Mouse (Mus musculus) midbrain, embryonic 11.5 days (tissue): ENCODE measurements at regions not wholly inside any gene's neighbourhood (a gene's known extent, or its start where the extent isn't known, plus 50 kb on each side); places are given as distances from the start of the nearest gene placed in this dataset.

Experiments
- ATAC-seq: fragments of 200-750 bp; cut with Nextera tagmentation; 2 replicates; pipeline ENCODE4 v1.8.0; 2017; ENCODE audit warnings: moderate TSS enrichment, moderate library complexity; ENCODE audit not compliant: low FRiP score
- DNase-seq: peaks from one replicate; pipeline ENCODE4 v3.0.0; 2015; ENCODE audit warnings: low spot score; ENCODE audit errors: missing footprints
- H3K27ac ChIP-seq: fragments of 300-500 bp; sonication (generic); 2 replicates; pipeline ENCODE4 v1.5.1; 2014; ENCODE audit warnings: low read depth, low read length
- H3K27me3 ChIP-seq: fragments of 300-500 bp; sonication (generic); 2 replicates; pipeline ENCODE4 v1.6.1; 2014; ENCODE audit warnings: mild to moderate bottlenecking, low read length, moderate library complexity, mixed read lengths; ENCODE audit not compliant: control insufficient read depth, insufficient read depth
- H3K36me3 ChIP-seq: fragments of 300-500 bp; sonication (generic); 2 replicates; pipeline ENCODE4 v1.6.1; 2014; ENCODE audit warnings: mild to moderate bottlenecking, low read length, moderate library complexity, mixed read lengths; ENCODE audit not compliant: control insufficient read depth, insufficient read depth
- H3K4me1 ChIP-seq: fragments of 300-500 bp; sonication (generic); 2 replicates; pipeline ENCODE4 v1.6.1; 2014; ENCODE audit warnings: low read length; ENCODE audit not compliant: control insufficient read depth, insufficient read depth
- H3K4me2 ChIP-seq: fragments of 300-500 bp; sonication (generic); 2 replicates; pipeline ENCODE4 v1.6.1; 2014; ENCODE audit warnings: mild to moderate bottlenecking, moderate library complexity
- H3K4me3 ChIP-seq: fragments of 300-500 bp; sonication (generic); 2 replicates; pipeline ENCODE4 v1.5.1; 2014; ENCODE audit warnings: low read depth, low read length
- H3K9ac ChIP-seq: fragments of 300-500 bp; sonication (generic); 2 replicates; pipeline ENCODE4 v1.6.1; 2014; ENCODE audit warnings: low read length
- H3K9me3 ChIP-seq: fragments of 300-500 bp; sonication (generic); 2 replicates; pipeline ENCODE4 v1.6.1; 2016; ENCODE audit warnings: low read length; ENCODE audit not compliant: control insufficient read depth
- WGBS: fragments of 180-500 bp; shearing (Covaris S2); extraction: QIAGEN DNeasy Blood & Tissue Kit; methylation state at CpG from one replicate; pipeline ENCODE4 v1.1.7; 2014; 5-methylcytosine and 5-hydroxymethylcytosine counted together

DNA sequence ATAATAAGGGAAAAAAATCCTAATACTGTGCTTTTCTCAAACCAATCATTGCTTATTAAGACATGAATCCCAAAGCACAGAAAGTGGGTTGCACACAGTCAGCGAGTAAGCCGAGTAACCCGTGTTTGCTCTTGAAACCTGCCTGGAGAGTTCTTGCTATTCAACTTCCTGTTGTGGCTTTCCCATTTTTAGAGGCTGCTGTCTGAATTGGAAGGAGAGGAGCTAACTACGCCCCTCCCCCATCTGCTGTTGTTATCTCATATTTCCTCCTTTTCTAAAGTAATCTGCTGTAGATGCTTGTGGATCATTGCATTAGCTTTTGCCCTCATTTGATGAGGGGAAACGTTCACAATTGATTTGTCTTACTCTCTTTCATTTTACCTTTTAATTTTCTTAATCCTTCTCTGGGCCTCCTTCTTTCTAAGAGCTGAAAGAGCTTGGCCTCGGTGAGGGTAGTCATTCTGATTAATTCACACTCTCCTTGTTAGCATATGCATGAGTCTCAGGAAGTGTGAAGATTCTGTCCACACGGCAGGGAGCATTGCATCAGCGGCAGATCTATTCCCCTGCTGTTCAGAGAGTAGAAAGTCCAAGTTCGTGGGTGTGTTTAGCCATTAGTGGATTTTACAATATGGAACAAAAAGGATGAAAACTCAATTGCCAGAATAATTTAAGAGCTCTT lies 1501.8 kb upstream of the Slc10a2 start:
- peak; percentile 88 for DNase-seq
- H3K4me2 ChIP-seq: no peak overlapping the region
- 16% methylated on average over 9 of the region's 9 CpGs for WGBS

GRCm38 (mm10) chr8:6604232-6604804 lies 1499.2 kb upstream of the Slc10a2 start:
- Histone ChIP-seq H3K4me3 (no peak overlapping the region), H3K36me3 (no peaks in the 10 kb centered on the region), H3K9me3 (no peaks in the 10 kb centered on the region), H3K27me3 (no peaks in the 10 kb centered on the region), H3K4me2 (no peak overlapping the region), H3K9ac (no peak overlapping the region), H3K4me1 (no peaks in the 10 kb centered on the region; the same call in 1 of the 2 replicates), H3K27ac (no peak overlapping the region)
- 90% methylated on average over 5 of the region's 5 CpGs for WGBS
- DNase-seq (peak; percentile 73), ATAC-seq (no peak)

More for the DNA sequence above, 1501.8 kb upstream of the Slc10a2 start:
- H3K27me3 ChIP-seq: no peaks in the 10 kb centered on the region
- no peak overlapping the region for H3K27ac ChIP-seq
- H3K4me3 ChIP-seq: no peak overlapping the region
- no peaks in the 10 kb centered on the region for H3K9me3 ChIP-seq
- no peak overlapping the region for H3K9ac ChIP-seq
- no peaks in the 10 kb centered on the region for H3K36me3 ChIP-seq
- no peaks in the 10 kb centered on the region; the same call in 1 of the 2 replicates for H3K4me1 ChIP-seq
- peak; percentile 96 for ATAC-seq

GRCm38 (mm10) chr8:6590146-6590545 lies 1485.0 kb upstream of the Slc10a2 start:
- no peak overlapping the region for H3K4me2 ChIP-seq
- DNase-seq: peak; percentile 51
- no peak for ATAC-seq
- no peaks in the 10 kb centered on the region for H3K4me1 ChIP-seq
- no peak overlapping the region for H3K27ac ChIP-seq
- no peaks in the 10 kb centered on the region for H3K36me3 ChIP-seq
- no peak overlapping the region for H3K4me3 ChIP-seq
- H3K9me3 ChIP-seq: no peaks in the 10 kb centered on the region
- H3K27me3 ChIP-seq: no peaks in the 10 kb centered on the region
- no peak overlapping the region for H3K9ac ChIP-seq

- Histone ChIP-seq H3K9ac (no peak overlapping the region), H3K27ac (no peak overlapping the region), H3K4me2 (no peak overlapping the region), H3K9me3 (no peaks in the 10 kb centered on the region), H3K4me1 (no peaks in the 10 kb centered on the region), H3K4me3 (no peak overlapping the region), H3K27me3 (no peaks in the 10 kb centered on the region), H3K36me3 (no peaks in the 10 kb centered on the region)
- DNase-seq (no peak), ATAC-seq (no peak)
- 91% methylated on average over 6 of the region's 6 CpGs for WGBS
Measured at GRCm38 (mm10) chr8:6583337-6584096, 1478.4 kb upstream of the Slc10a2 start.

DNA sequence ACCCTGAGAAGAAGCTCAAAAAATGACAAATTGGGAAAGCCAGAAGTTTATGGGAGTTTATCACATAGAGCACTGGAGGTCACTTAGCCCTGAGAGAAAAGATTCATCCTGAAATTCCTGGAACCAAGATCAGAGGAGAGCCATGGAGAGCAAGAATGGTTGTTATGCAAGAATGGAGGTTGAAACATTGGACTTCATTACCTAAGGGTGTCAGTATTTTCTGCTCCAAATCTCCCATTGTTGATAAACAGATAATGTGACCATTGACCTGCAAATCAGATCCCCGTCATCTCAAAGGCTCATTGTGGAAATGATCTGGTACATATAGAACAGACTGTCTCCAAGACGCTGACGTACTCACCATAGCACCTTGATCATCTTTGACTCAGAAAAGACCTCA lies 1477.6 kb upstream of the Slc10a2 start:
- Histone ChIP-seq H3K4me2 (no peak overlapping the region), H3K27ac (no peak overlapping the region), H3K9ac (no peak overlapping the region), H3K4me1 (no peaks in the 10 kb centered on the region), H3K4me3 (no peak overlapping the region), H3K36me3 (no peaks in the 10 kb centered on the region), H3K9me3 (no peaks in the 10 kb centered on the region), H3K27me3 (no peaks in the 10 kb centered on the region)
- DNase-seq: no peak
- WGBS: 80% methylated on average over 3 of the region's 3 CpGs
- ATAC-seq: no peak

- Histone ChIP-seq H3K27me3 (no peaks in the 10 kb centered on the region), H3K4me1 (no peaks in the 10 kb centered on the region), H3K27ac (no peak overlapping the region), H3K36me3 (no peaks in the 10 kb centered on the region), H3K9ac (no peak overlapping the region), H3K4me3 (no peak overlapping the region), H3K9me3 (no peaks in the 10 kb centered on the region), H3K4me2 (no peak overlapping the region)
- no peak for ATAC-seq
- no peak for DNase-seq
- 67% methylated on average over 4 of the region's 4 CpGs for WGBS
Measured at GRCm38 (mm10) chr8:6577868-6578634, 1472.9 kb upstream of the Slc10a2 start.

DNA sequence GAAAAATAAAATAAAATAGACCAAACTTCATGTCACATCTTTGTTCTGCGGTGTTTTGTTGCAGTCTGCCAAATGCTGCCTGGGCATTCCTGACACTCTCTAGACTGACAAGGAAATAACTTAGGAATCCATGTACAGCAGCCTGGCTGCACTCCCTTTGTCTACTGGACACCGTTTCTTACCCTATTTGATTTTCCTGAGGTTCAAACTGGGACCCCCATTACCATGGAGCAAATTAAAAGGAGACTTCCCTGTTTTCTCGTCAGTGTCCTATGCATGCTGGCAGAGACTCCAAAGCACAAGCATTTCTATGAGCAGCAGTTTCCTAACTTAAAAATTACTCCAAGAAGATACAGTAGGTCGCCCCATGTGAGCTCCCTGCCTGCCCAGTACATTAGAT lies 1470.1 kb upstream of the Slc10a2 start:
- Histone ChIP-seq H3K4me2 (no peak overlapping the region), H3K36me3 (no peaks in the 10 kb centered on the region), H3K9me3 (no peaks in the 10 kb centered on the region), H3K27me3 (no peaks in the 10 kb centered on the region), H3K27ac (no peak overlapping the region), H3K4me1 (no peaks in the 10 kb centered on the region), H3K4me3 (no peak overlapping the region), H3K9ac (no peak overlapping the region)
- ATAC-seq: no peak
- peak; percentile 64 for DNase-seq
- 81% methylated on average over 4 of the region's 4 CpGs for WGBS

DNA sequence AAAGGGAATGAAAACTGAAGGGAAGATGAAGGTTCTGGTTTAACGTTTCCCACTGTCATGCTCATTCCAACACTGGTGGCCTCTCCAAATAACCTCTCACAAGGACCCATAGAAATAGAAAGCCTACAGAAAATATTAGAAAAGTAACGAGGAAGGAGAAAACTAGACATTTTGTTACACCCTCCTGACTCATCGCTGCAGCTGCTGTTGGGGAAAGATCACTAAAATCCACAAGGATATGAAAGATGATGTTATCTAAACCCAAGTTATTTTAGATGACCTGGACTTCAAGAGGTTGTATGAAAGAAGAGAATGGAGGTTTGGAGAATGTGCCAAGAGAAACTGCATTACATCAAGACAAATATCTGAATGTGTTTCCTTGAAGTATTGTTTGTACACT lies 1468.3 kb upstream of the Slc10a2 start:
- H3K27me3 ChIP-seq: no peaks in the 10 kb centered on the region
- no peak overlapping the region for H3K4me3 ChIP-seq
- H3K4me2 ChIP-seq: no peak overlapping the region
- H3K9ac ChIP-seq: no peak overlapping the region
- no peaks in the 10 kb centered on the region for H3K9me3 ChIP-seq
- no peak for ATAC-seq
- 87% methylated on average over 3 of the region's 3 CpGs for WGBS
- H3K27ac ChIP-seq: no peak overlapping the region
- no peaks in the 10 kb centered on the region for H3K36me3 ChIP-seq
- DNase-seq: peak; percentile 23
- no peaks in the 10 kb centered on the region for H3K4me1 ChIP-seq
